Mouse (Mus musculus): ENCODE measurements around the gene Tnk1.
"Not testable (repeated sequence)": the region's sequence is repeated elsewhere in the genome, so short reads cannot be mapped to it uniquely, and the experiment has no call there.

Gene Tnk1

GRCm38 (mm10) chr11:69878399-69878798, 19.9 kb upstream of the Tnk1 start:
- no peak for DNase-seq

- DNase-seq = no peak
Measured at GRCm38 (mm10) chr11:69877878-69878277, 19.3 kb upstream of the Tnk1 start, which contains the start of gene Tmem95. Gene Tmem95, minus strand, starts transcription at chr11:69878018.

GRCm38 (mm10) chr11:69876867-69877266, 18.3 kb upstream of the Tnk1 start:
- peak; percentile 93 to 95 for DNase-seq

GRCm38 (mm10) chr11:69876186-69876585, 17.7 kb upstream of the Tnk1 start:
- no peak for DNase-seq

GRCm38 (mm10) chr11:69872451-69872850, 13.9 kb upstream of the Tnk1 start:
- no peak for DNase-seq

GRCm38 (mm10) chr11:69871822-69872221, 13.3 kb upstream of the Tnk1 start:
- no peak for DNase-seq

- no peak for DNase-seq
Measured at GRCm38 (mm10) chr11:69870289-69871069, 11.9 kb upstream of the Tnk1 start.

- no peak for DNase-seq
Measured at GRCm38 (mm10) chr11:69867335-69867734, 8.8 kb upstream of the Tnk1 start.

GRCm38 (mm10) chr11:69865561-69865960, 7.0 kb upstream of the Tnk1 start:
- no peak for DNase-seq

GRCm38 (mm10) chr11:69864138-69864860, 5.8 kb upstream of the Tnk1 start:
- DNase-seq = no peak

GRCm38 (mm10) chr11:69863729-69864128, 5.2 kb upstream of the Tnk1 start:
- DNase-seq = not testable (repeated sequence)

GRCm38 (mm10) chr11:69855347-69855746, 3.2 kb downstream of the Tnk1 start:
- DNase-seq = peak; percentile 64 to 80

GRCm38 (mm10) chr11:69854680-69855079, 3.9 kb downstream of the Tnk1 start:
- DNase-seq = no peak

- DNase-seq = no peak
Measured at GRCm38 (mm10) chr11:69853994-69854393, 4.5 kb downstream of the Tnk1 start.

- no peak for DNase-seq
Measured at GRCm38 (mm10) chr11:69850754-69851153, 7.8 kb downstream of the Tnk1 start.

- DNase-seq = no peak
Measured at GRCm38 (mm10) chr11:69849884-69850283, 8.6 kb downstream of the Tnk1 start.

GRCm38 (mm10) chr11:69849128-69849527, 9.4 kb downstream of the Tnk1 start:
- no peak for DNase-seq

- DNase-seq = peak; percentile 83 to 84
Measured at GRCm38 (mm10) chr11:69848021-69848420, 10.5 kb downstream of the Tnk1 start.

GRCm38 (mm10) chr11:69846738-69847688, 11.5 kb downstream of the Tnk1 start:
- DNase-seq = peak; percentile 45 to 48

- peak; percentile 94 for DNase-seq
Measured at GRCm38 (mm10) chr11:69846198-69846680, 12.3 kb downstream of the Tnk1 start, which contains the start of gene Plscr3. Gene Plscr3, plus strand, starts transcription at chr11:69846376.

GRCm38 (mm10) chr11:69838714-69839104, 19.8 kb downstream of the Tnk1 start:
- no peak for DNase-seq

GRCm38 (mm10) chr11:69837952-69838713, 20.4 kb downstream of the Tnk1 start, which contains the start of gene Tmem256:
Gene Tmem256, plus strand, starts transcription at chr11:69838514.
- peak; percentile 97 to 98 for DNase-seq
